Mouse (Mus musculus) activated CD4-positive, CD25-positive, alpha-beta regulatory T cell (primary cell): ENCODE measurements around the gene Galnt4. TPM values are rescaled to one million over a fixed set of nuclear protein-coding genes. Genes with fewer than 3 reads are reported as not detected.

Source experiments
- polyA plus RNA-seq, 2 experiments: library from polyadenylated mRNA; unstranded; fragments of 100-300 nt; shearing (Covaris generic); gene quantifications; one replicate each; pipeline ENCODE4 v1.2.1; 2017

Gene Galnt4
- polyA plus RNA-seq: 1 to 10 TPM; 4.9 to 6.0 TPM

GRCm38 (mm10) chr10:99107964-99108363, at the start of gene Galnt4:
TSS of gene Galnt4 (plus strand) at chr10:99108159.

DNA sequence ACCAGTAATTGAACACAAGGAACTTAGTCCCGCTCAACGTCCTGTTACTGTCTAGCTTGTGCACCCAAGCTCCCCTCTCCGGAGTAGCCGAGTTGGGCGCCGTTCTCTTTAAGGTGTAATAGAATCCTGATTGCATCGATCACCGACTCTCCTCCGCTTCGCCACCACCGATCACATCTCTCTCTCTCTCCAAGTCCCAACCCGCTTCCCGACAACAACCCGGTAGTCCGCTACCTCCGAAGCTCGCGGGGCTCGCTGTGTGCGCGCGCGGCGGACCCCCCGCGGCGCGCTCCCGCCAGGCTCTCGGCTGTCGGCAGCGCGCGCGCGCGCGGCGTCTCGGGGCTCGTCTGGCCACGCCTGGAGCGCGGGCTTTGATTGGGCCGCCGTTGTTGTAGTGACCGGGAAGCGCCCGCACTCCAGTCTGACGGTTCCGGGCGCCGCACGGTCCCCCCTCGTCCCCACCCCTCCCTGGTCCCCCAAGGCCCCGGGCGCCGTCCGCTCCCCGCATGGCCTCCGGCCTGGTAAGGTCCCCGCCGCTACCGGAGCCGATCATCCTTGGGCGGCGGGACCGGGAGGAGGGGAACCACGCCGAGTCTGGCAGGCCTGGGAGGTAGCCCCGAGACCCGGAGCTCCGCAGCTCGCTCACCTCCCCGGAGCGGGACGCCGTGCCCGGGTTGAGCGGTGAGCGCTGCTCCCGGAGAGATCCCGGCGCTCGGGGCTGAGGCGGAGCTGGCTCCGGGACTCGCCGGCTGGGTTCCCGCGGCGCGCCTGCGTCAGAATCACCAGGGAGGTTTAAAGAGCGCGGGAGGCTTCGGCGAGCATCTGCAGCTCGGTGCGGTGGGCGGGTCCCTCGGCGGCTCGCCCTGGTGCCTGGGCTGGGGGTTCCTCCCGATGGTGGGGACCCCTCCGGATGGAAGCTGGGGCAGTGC, 992 bp upstream of the Galnt4 start, which contains the start of gene Poc1b:
Gene Poc1b, plus strand, starts transcription at position 334 of the 929 bp plus-strand sequence.

DNA sequence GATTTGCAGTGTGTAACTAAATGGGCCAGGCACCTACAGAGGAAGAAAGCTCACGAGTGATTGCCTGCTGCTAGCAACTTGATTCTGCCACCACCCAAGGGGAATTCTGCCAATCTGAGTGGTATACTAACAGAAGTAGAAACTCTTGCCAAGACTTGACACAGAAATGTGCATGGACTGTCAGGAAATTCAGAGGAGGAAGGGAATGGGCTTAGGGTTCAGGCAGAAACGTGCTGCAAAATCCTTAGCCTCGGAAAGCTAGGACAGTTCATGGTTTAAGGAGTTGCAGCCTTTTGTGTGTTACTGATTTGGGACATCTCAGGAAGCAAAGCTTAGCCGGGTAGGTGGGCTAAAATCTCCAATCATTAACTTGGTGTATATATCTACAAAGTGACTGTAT, 18.3 kb downstream of the Galnt4 start, which contains the start of gene Phxr2:
Gene Phxr2, minus strand, starts transcription at position 101 of the 400 bp plus-strand sequence.

Other genes starting within 250 kb of the Galnt4 start
- 100 to 1,000 TPM in 1 of 2 experiments, 10 to 100 TPM in 1; 78.0 to 147 TPM for gene Atp2b1, start 193.8 kb upstream of the Galnt4 start, polyA plus RNA-seq
- gene Poc1b, start 1.1 kb upstream of the Galnt4 start, polyA plus RNA-seq: 10 to 100 TPM; 18.7 to 21.3 TPM
- gene Phxr2, start 18.2 kb downstream of the Galnt4 start, polyA plus RNA-seq: under 1 TPM; 0.20 to 0.23 TPM
- gene Dusp6, start 155.1 kb downstream of the Galnt4 start, polyA plus RNA-seq: 10 to 100 TPM; 22.1 to 60.8 TPM